Comparison of ENCODE assay signal across 10 mouse cellular contexts in the genomic region with DNA sequence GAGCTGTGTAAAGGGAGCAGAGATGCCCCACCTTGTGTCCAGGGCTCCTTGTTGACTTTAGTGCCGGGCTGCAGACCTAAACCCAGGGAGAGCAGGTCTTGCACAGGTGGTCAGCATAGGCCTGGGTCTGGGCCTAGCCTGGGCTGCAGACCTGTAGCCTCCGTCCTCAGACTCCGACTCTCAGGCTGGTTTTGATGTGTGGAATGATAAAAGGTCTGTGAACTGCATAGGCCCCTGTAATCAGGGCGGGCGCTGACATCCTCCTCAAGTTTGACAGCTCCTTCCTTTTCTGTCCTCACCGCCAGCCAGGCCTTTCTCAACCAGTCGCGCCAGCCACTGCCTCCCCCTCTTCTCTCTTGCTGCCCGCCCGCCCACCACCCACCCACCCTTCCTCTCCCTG. TPM values are rescaled to one million over a fixed set of nuclear protein-coding genes. Genes with fewer than 3 reads are reported as not detected.
A peak's percentile ranks its signal among the peaks of the same experiment; 100 is the strongest.
DNase-seq lines count a peak whose midpoint lies in the region; ATAC-seq and TF ChIP-seq lines count a peak whose summit lies in the region.
"Had no signal": no experiment of that assay in that cellular context is flagged by ENCODE, and none has a peak within 500 bp of the region (broad histone marks: within the 10 kb centered on the region; RNA-seq: fewer than 3 reads in every experiment).

No protein-coding gene starts in this region.

- H3K9ac ChIP-seq in midbrain, embryonic 14.5 days (replicated peaks; ENCODE audit: low read length): no peak overlapping the region; the same call in 1 of the 2 replicates

- peak; percentile 60 to 74; a peak in 3 of 4 replicates for ATAC-seq in hematopoietic stem cell, adult 5-6 weeks (replicated peaks in 1 of 2; ENCODE audit: insufficient read depth in 1 of 2, low FRiP score in 2 of 2, low TSS enrichment in 1 of 2, low read depth in 1 of 2, poor library complexity in 2 of 2, severe bottlenecking in 2 of 2)
- peak; percentile 49; the same call in 1 of the 2 replicates for ATAC-seq in midbrain, embryonic 14.5 days (ENCODE audit: low FRiP score, low TSS enrichment)

- peaks cover 58% of the 10 kb centered on the region for H3K4me1 ChIP-seq in embryonic facial prominence, embryonic 10.5 days
- peaks cover 31% of the 10 kb centered on the region for H3K4me1 ChIP-seq in midbrain, embryonic 14.5 days (ENCODE audit: control insufficient read depth, insufficient read depth, low read length)

- no peaks in the 10 kb centered on the region for H3K36me3 ChIP-seq in embryonic facial prominence, embryonic 10.5 days (replicated peaks)
- H3K36me3 ChIP-seq in midbrain, embryonic 14.5 days (ENCODE audit: control insufficient read depth, insufficient read depth, low read length): no peaks in the 10 kb centered on the region

- peaks cover 14% of the 10 kb centered on the region for H3K27me3 ChIP-seq in embryonic facial prominence, embryonic 10.5 days (replicated peaks; ENCODE audit: low read depth, poor library complexity, severe bottlenecking)
- H3K27me3 ChIP-seq in midbrain, embryonic 14.5 days (ENCODE audit: control insufficient read depth, insufficient read depth, low read length): no peaks in the 10 kb centered on the region

- peak overlapping the region; percentile 7; the same call in 1 of the 2 replicates for H3K4me3 ChIP-seq in left cerebral cortex, adult 2 months
- no peak overlapping the region for H3K4me3 ChIP-seq in embryonic facial prominence, embryonic 10.5 days
- no peak overlapping the region for H3K4me3 ChIP-seq in midbrain, embryonic 14.5 days (replicated peaks; ENCODE audit: low read depth, low read length)

- H3K9me3 ChIP-seq in embryonic facial prominence, embryonic 10.5 days: no peaks in the 10 kb centered on the region
- H3K9me3 ChIP-seq in midbrain, embryonic 14.5 days (ENCODE audit: control insufficient read depth, low read length): no peaks in the 10 kb centered on the region

- TF ChIP-seq CTCF in left cerebral cortex, adult 2 months (IDR thresholded peaks at IDR 0.05): no peak

- 33% methylated on average over 10 of the region's 10 CpGs for WGBS in embryonic facial prominence, embryonic 10.5 days
- WGBS in midbrain, embryonic 14.5 days: 25% methylated on average over 10 of the region's 10 CpGs

- H3K27ac ChIP-seq in left cerebral cortex, adult 2 months: peak overlapping the region; percentile 72
- 0 out of 2 replicates have a peak overlapping the region, but pooled peaks have one; percentile 44 for H3K27ac ChIP-seq in embryonic facial prominence, embryonic 10.5 days (replicated peaks)
- H3K27ac ChIP-seq in midbrain, embryonic 14.5 days (replicated peaks; ENCODE audit: low read depth, low read length): no peak overlapping the region

- no peak for DNase-seq in left cerebral cortex, adult 2 months (ENCODE audit: extremely low spot score in 1 of 2, low spot score in 2 of 2)
- no peak for DNase-seq in left cerebral cortex, postnatal 14 days (ENCODE audit: low spot score in 2 of 2)
- DNase-seq in embryonic facial prominence, embryonic 10.5 days (ENCODE audit: low spot score): peak; percentile 38
- no peak for DNase-seq in midbrain, embryonic 14.5 days
- DNase-seq in layer of hippocampus, postnatal 25 days (ENCODE audit: extremely low spot score in 1 of 2, low spot score in 1 of 2): no peak
- no peak for DNase-seq in left cerebral cortex, postnatal 10 days (ENCODE audit: extremely low spot score in 1 of 2, low spot score in 2 of 2)
- DNase-seq: adrenal gland, postnatal 36 days; gastrocnemius, postnatal 10 days; right cerebral cortex, postnatal 25 days had no signal

- H3K4me2 ChIP-seq in midbrain, embryonic 14.5 days (ENCODE audit: low read length): 0 out of 2 replicates have a peak overlapping the region, but pooled peaks have one; percentile 1

- intact Hi-C loops in left cerebral cortex, adult 2 months (cut with DNase I): loop anchor here (5.0 to 10.0 kb wide), 2 partner anchors 158 to 804 kb away; no protein-coding TSS in a partner anchor
- intact Hi-C loops in left cerebral cortex, postnatal 14 days (cut with DNase I): no loop called here
- intact Hi-C loops in left cerebral cortex, postnatal 10 days (cut with DNase I): no loop called here

RNA-seq across cellular contexts. Expression of a gene that starts 8.7 kb away (rescaled TPM):
- total RNA-seq in left cerebral cortex, adult 2 months (2021): 10 to 100 TPM; 43.0 to 53.4 TPM
- 10 to 100 TPM; 47.1 to 49.6 TPM for total RNA-seq in left cerebral cortex, postnatal 14 days (2021)
- polyA plus RNA-seq in embryonic facial prominence, embryonic 10.5 days (2016; fragmentation: Nextera tagmentation; extraction: Ambion mirVana): 4.0 and 5.0 TPM in 2 replicates
- total RNA-seq in hematopoietic stem cell, adult 5-6 weeks (2017): 2.4 and 4.4 TPM in 2 replicates
- polyA plus RNA-seq in midbrain, embryonic 14.5 days (2014; fragmentation: Nextera tagmentation; extraction: Ambion mirVana): 13.6 TPM in 2 replicates
- total RNA-seq in layer of hippocampus, postnatal 25 days (2021): 10 to 100 TPM; 10.1 to 14.3 TPM
- total RNA-seq in left cerebral cortex, postnatal 10 days (2021): 10 to 100 TPM; 47.5 to 52.3 TPM
